Mouse (Mus musculus): Measurements from ENCODE around the gene Ntm.

The Ntm gene

DNA sequence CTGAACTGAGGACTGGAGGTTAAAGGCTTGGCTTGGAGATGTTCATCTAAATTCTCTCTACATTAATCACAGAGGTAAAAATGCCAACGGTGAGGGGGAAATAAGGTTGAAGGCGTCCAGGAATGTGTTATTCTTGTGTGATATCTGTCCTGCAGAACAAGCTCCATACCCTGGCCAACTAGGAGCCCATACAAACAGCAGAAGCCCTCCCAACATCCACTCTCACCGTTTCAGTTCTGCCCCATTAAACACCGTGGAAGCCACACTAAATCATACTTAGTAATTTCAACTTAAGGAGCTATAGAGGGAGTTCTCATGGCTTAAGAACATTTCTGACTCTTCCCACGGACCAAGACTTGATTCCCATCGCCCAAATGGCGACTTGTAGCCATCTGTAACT, 620.6 kb downstream of the Ntm start:
- DNase-seq (ENCODE audit: low read depth in 2 of 2, low spot score in 2 of 2): no peak

GRCm38 (mm10) chr9:29341292-29341691, 621.6 kb downstream of the Ntm start:
- no peak for DNase-seq (ENCODE audit: low read depth in 2 of 2, low spot score in 2 of 2)

- DNase-seq (ENCODE audit: low read depth in 2 of 2, low spot score in 2 of 2): no peak
Observed at GRCm38 (mm10) chr9:29335671-29336070, 627.3 kb downstream of the Ntm start.

GRCm38 (mm10) chr9:29332296-29333090, 630.4 kb downstream of the Ntm start:
- DNase-seq (ENCODE audit: low read depth in 2 of 2, low spot score in 2 of 2): no peak

DNA sequence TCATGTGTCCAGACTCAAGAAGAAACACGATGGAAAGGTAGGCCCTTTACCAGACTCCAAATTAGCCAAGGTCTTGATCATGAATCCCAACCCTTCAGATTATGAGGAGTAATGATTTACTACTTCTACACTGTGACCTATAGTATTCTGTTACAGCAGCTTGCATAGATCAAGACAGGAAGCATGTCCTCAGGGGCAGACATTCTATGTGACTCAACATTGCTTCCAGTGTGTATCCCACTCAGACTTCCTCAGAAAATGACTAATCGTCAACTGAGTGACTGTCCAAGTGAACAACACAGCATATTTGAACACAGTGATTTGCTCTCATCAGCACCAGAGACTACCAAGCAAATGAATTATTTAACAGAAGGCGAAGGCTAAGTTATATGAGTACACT, 632.5 kb downstream of the Ntm start:
- DNase-seq (ENCODE audit: low read depth in 2 of 2, low spot score in 2 of 2): no peak

- no peak for DNase-seq (ENCODE audit: low read depth in 2 of 2, low spot score in 2 of 2)
Observed at GRCm38 (mm10) chr9:29326283-29326682, 636.7 kb downstream of the Ntm start.

DNA sequence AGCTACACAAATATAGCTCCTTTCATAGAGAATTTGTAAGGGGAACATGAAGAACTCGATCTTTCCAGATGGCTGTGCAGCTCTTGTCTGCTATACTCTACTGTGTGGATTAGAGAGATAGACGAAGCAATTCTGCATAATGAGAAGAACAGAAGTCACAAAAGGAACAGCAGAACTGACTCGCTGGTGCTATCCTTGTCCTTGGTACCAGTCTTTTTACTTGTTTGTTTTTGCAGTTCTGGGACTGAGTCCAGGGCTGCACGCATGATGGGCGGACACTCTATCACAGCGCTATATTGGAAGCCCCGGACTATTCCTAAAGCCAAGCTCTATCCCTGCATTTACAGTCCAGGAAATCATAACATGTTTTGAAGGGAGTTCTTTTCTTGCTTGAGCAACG, 637.8 kb downstream of the Ntm start:
- DNase-seq (ENCODE audit: low read depth in 2 of 2, low spot score in 2 of 2): no peak

- no peak for DNase-seq (ENCODE audit: low read depth in 2 of 2, low spot score in 2 of 2)
Observed at GRCm38 (mm10) chr9:29319197-29319596, 643.7 kb downstream of the Ntm start.

- DNase-seq (ENCODE audit: low read depth in 2 of 2, low spot score in 2 of 2): no peak
Observed at GRCm38 (mm10) chr9:29318676-29319162, 644.2 kb downstream of the Ntm start.

DNA sequence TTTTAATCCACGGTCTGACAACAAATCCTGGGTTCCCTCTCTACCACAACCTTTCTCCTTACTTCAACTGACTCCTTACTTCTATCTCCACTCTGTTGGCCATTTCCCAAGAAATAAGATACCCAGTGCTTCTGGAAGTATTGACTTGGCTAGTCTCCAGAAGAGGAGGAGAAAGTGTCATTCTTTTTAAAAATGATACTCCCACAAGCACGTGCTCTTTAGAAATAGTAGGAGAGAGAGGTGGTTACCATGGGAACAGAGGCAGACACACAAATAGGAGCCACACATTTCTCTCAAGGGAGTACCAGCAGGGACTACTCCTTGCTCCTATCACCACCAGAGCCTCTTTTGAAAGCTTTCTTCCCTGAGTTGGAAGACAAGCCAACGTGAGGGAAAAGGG, 645.3 kb downstream of the Ntm start:
- no peak for DNase-seq (ENCODE audit: low read depth in 2 of 2, low spot score in 2 of 2)

GRCm38 (mm10) chr9:29315842-29316241, 647.1 kb downstream of the Ntm start:
- DNase-seq (ENCODE audit: low read depth in 2 of 2, low spot score in 2 of 2): no peak

DNA sequence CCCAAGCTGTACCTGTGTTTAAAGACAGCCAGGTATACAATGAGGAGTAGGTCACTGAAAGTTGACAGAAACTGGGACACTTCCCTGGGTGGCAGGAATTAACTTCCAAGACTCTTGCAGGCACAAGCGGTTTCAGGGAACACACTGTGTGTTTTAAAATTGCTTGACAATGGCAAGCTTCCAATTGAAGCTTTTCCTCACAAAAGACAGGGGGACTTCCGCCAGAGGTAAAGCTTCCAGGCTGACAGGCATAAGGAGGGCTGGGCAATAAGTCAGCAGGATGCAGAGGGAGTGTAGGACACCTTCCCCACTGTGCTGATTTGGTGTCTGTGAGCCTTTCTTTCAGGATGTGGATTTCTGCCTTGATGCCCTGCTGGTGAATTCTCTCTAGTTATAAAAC, 656.0 kb downstream of the Ntm start:
- no peak for DNase-seq (ENCODE audit: low read depth in 2 of 2, low spot score in 2 of 2)

DNA sequence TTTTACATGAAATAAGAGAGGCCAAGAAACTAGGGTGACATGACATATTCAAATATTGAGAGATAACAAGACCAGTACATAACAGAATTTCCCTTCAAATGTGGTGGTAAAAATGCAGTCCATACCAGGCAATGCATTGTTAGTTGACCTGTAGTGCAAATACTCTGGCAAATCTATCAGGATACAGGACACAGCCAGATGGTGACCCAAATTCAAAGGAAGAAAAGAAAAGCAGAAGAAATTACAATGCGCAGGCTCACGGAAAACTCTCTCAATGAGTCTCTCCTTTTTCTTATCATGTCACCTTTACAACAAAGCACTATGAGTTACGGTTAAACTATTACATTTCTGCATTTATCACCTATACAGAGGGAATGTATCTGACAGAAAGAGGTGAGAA, 664.6 kb downstream of the Ntm start:
- DNase-seq (ENCODE audit: low read depth in 2 of 2, low spot score in 2 of 2): no peak

DNA sequence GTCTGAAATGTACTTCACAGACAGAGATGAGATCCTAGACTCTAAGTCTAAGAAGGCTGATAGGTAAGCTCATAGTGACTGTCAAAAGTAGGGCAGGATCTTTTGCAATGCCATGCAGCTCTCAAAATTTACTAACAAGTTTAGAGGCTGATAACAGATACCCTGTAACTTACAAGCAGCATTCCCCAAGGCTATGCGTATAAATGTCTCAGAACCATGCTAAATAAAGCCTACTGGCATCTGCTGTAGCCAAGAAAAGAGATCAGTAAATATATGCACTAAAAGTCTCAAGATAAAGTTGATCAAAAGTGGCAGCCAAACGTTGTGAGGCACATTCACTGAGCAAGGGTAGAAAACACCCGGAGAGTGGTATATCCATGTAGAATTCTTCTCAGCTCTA, 666.2 kb downstream of the Ntm start:
- no peak for DNase-seq (ENCODE audit: low read depth in 2 of 2, low spot score in 2 of 2)

DNA sequence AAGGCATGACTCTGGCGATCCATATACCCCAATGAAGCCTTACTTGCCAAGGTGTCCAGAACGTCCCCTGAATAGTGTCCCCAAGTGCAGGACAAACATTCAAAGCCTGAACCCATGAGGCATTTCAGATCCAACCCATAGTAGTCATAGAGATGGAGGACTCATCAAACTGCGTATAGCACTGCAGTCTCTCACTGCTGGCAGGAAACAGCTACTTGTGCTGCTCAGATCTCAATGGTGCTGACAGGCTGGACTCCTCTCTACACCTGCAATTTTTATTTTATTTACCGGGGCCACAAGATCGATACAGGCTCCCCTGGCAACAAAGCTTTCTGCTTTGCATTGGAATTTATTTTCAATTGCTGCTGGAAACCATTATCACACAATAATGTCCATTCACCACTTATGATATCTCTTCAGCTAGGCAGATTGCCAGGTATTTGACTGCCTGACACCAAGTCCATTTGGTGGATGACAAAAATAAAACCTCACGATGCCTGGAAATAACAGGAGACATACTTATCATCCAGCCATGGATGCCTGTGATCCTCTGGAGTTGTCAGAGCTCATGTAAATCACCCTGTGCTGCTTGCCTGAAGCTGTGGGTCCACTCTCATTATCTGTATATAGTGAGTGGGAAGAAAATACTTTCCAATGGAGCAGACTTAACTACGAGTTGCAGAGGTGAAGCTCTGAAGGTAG, 674.8 kb downstream of the Ntm start:
- DNase-seq (ENCODE audit: low read depth in 2 of 2, low spot score in 2 of 2): no peak

GRCm38 (mm10) chr9:29285144-29285543, 677.8 kb downstream of the Ntm start:
- no peak for DNase-seq (ENCODE audit: low read depth in 2 of 2, low spot score in 2 of 2)

DNA sequence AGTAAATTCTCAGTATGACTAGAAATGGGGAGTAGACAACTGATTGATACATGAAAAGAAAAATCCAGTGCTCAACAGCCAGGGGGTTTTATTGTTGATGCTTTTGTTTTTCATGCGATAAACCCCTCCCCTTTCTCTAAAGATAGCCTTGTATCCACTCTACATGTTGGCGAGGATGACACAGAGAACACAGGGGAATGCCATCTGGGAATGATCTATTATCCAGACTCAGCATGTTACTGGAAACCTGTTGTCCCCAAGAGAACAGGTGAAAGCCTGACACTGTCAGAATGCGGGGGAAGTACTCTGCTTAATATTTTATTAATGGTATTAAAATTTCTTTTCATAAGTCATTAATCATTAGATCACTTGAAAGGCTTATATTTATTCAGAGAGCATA, 690.1 kb downstream of the Ntm start:
- DNase-seq (ENCODE audit: low read depth in 2 of 2, low spot score in 2 of 2): no peak

DNA sequence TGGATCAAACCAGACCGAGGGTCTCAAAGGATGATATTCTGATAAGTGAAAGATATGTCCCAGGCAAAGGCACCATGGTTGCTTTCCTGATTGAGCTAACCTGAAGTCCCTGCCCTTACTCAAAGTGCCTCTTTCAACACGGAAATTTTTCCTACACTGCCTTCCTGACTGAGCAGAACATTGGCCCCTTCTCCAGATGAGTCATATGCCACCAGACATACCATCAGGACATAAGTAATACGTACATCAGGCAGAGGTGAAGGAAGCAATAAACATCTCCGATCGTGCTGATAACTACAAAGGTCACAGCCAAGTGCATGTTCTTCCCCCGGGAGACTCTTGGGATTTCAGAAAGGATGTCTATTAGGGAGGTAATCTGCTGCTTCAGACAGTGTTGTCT, 693.0 kb downstream of the Ntm start:
- DNase-seq (ENCODE audit: low read depth in 2 of 2, low spot score in 2 of 2): no peak

DNA sequence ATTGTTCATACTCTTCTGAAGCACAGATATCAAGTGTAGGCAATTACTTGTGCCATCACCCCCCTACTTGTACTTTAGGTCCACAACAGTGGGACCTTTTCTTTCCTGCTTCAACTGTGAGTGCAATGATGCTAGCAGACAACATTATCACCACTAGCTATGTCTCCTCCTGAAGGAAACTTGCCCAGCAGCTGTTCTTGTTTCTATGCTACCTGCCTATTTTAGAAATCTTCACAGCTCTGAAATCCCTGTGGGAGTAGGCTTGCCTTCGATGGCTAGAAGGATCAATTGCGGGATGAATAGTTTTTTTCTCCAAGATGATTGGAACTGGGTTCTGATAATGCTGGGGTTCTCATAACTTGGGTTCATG, 693.7 kb downstream of the Ntm start:
- no peak for DNase-seq (ENCODE audit: low read depth in 2 of 2, low spot score in 2 of 2)

- no peak for DNase-seq (ENCODE audit: low read depth in 2 of 2, low spot score in 2 of 2)
Observed at GRCm38 (mm10) chr9:29268583-29269276, 694.2 kb downstream of the Ntm start.

DNA sequence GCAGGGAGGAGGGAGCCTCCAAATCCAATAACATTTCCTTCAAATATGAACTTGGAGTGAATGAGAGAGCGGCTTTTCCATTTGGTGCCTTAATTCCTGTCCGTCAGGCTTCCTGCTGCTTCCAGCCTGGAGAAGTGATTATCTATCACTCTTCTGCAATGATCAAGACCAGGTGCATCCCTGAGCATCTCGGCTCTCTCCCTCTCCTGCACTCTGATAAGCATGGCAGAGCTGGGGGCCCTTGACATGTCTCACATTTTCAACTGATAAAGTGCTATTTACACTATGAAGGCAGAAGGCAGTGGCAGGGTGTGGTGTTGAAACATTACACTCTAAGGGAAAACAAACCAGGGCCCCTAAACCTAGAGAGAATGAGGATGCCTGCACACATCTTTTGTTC, 695.3 kb downstream of the Ntm start:
- DNase-seq (ENCODE audit: low read depth in 2 of 2, low spot score in 2 of 2): no peak

GRCm38 (mm10) chr9:29265177-29265576, 697.8 kb downstream of the Ntm start:
- DNase-seq (ENCODE audit: low read depth in 2 of 2, low spot score in 2 of 2): no peak
